Comparison of ENCODE assay signal across 7 mouse cellular contexts in genomic region chr6:52158276-52159051, GRCm38 (mm10). TPM values are rescaled to one million over a fixed set of nuclear protein-coding genes. Genes with fewer than 3 reads are reported as not detected.
DNase-seq lines count a peak whose midpoint lies in the region.

Gene Hoxa1 (minus strand): TSS chr6:52158317.

- peak; percentile 59 for DNase-seq in T-cell, adult 2 months (ENCODE audit: low spot score)
- DNase-seq in embryo, embryonic 10.5 days (ENCODE audit: low spot score), result peak; percentile 93
- DNase-seq in heart, adult 9 months (ENCODE audit: low spot score in 2 of 2), result peak; percentile 63 to 77
- DNase-seq in kidney, adult 9 months, result peak; percentile 91
- peak; percentile 83 for DNase-seq in lung, postnatal 14 days
- DNase-seq in retina, postnatal 1 day, result peak; percentile 79
- no peak for DNase-seq in layer of hippocampus, postnatal 14 days (ENCODE audit: low spot score in 2 of 2)

RNA-seq across cellular contexts. Expression of gene Hoxa1, which starts in this region (rescaled TPM):
- not detected for total RNA-seq in layer of hippocampus, postnatal 14 days (2021)

Comparison
In these comparisons a context has a peak if more than half of its experiments do, and no peak if none do; other contexts are left out.
1. DNase-seq: peak in T-cell, adult 2 months (single experiment), embryo, embryonic 10.5 days (single experiment), heart, adult 9 months (2 of 2), kidney, adult 9 months (single experiment), lung, postnatal 14 days (single experiment) and retina, postnatal 1 day (single experiment); none in layer of hippocampus, postnatal 14 days (0 of 2).